Mouse (Mus musculus) gastrocnemius, postnatal 4 days (tissue): ENCODE data around the gene Agpat4. TPM values are rescaled to one million over a fixed set of nuclear protein-coding genes. Genes with fewer than 3 reads are reported as not detected.
A peak's percentile ranks its signal among the peaks of the same experiment; 100 is the strongest.

ENCODE experiments used
- DNase-seq, 2 experiments: peaks; one replicate each; pipeline ENCODE4 v3.0.0; 2021 to 2022; ENCODE audit warnings: low spot score in 2 of 2, mixed read lengths in 2 of 2
- total RNA-seq, 2 experiments: library from RNA; stranded (reverse); gene quantifications; 2 replicates each; pipeline ENCODE4 v1.2.3; 2021

Gene Agpat4
- total RNA-seq, 2 experiments from 2014 or later: 11.2 to 13.5 TPM

GRCm38 (mm10) chr17:12182702-12183485, 64.4 kb downstream of the Agpat4 start:
- no peak for DNase-seq

DNA sequence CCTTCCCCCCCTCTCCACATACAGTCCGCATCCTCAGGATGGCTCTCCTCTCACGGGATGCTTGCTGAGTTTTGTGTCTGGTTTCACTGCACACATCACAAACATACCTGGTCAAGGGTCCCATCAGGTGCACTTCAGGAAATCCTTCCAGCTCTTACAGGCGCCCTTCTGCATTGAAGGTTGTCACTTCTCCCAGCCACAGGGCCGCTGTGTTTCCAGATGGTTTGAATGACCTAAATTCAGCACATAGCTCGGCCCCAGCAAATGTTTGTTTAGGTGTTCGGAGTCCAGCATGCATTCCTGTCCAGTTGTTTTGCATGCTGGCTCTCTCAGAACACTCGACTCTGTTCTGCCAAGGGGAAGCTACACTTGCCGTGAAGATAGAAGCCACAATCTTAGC, 65.8 kb downstream of the Agpat4 start:
- DNase-seq: no peak

DNA sequence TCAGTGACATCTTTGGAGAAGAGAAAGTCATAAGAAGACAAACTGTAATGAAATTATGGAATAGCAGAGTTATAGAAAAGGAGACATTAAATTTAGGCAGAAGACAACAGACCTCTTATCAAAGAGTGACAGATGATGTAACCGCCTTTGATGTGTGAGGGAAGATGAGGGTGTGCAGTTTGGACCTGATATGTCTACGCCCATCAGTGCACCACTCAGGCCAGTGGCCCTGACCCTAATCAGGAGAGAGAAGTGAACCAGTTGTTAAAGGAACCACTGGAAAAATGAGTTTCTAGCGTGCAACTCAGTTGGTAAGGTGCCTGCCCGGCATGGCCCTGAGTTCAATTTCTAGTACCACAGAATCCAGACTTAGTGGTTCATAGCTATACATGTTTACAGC, 67.4 kb downstream of the Agpat4 start:
- no peak for DNase-seq

DNA sequence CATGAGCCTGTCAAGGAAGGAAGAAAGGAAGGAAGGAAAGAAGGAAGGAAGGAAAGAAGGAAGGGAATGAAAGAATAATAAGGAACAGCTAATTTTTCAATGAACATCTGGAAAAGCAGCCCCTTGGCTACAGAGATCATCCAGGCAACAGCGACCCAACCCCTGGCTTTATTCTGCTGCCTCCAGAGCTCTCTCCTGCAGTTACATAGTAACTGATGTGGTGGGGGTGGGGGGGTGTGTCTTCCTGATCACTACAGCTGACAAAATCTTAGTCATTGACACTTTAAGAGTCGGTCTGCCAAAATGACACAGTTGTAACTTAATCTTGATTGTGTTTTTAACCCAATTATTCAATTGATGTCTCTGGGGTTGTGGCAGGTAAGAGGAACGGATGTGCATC, 67.8 kb downstream of the Agpat4 start:
- no peak for DNase-seq

- DNase-seq: peak in 1 of 2 experiments; percentile 31
Measured at GRCm38 (mm10) chr17:12187782-12188181, 69.3 kb downstream of the Agpat4 start.

DNA sequence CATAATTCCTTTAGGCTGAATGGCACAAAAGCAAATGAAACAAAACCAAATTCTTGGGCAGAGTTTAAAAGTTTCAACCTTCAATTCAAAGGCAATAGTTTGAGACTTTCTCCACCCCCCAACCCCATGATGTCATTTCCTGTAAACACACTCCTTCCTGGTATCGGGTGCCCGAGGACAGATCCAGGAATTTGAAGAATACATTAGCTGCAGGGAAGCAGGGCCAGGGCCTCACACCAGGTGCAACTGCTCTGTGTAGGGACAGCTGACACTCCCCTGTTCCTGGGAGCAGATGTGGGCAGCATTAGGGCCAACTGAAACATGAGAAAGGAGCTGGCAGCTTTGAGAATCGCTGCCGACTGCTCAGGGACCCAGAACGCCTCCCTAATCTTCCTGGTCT, 76.6 kb downstream of the Agpat4 start:
- no peak for DNase-seq

DNA sequence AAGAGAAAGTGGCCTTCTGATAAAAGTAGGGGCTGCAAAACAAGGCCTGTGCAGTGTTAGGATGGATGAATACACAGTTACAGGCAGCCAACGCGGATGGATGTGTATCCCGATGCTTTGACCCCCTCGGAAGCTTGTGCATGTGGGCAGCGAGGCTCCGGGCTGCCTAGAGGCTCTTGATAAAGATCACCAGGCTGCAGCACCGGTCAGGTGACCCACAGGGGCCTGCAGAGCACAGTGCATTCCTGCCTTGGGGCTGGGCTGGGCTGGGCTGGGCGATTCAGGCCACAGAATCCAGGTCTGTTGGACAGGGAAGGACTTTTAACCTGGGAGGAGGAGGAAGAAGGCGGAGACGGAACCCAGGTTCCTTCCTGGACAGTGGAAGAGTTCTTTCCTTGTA, 77.1 kb downstream of the Agpat4 start:
- no peak for DNase-seq

DNA sequence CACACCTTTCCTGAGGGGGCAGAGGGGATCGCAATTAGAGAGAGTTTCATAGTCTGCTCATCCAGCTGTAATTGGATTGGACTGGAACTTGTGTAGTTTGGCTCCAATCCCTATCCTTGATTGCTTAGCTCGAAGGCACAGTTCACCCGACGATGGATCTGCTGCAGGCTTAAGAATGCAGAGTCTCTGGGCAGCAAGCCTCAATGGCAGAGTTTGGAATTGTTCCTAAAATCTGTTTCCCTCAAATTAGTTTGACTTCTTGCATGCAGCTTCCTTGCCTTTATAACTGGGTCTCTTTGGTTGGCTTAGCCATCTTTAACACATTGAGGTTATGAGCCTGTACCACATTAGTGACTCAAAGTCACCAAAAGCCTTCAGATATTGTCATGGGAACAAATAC, 81.4 kb downstream of the Agpat4 start:
- DNase-seq: no peak

DNA sequence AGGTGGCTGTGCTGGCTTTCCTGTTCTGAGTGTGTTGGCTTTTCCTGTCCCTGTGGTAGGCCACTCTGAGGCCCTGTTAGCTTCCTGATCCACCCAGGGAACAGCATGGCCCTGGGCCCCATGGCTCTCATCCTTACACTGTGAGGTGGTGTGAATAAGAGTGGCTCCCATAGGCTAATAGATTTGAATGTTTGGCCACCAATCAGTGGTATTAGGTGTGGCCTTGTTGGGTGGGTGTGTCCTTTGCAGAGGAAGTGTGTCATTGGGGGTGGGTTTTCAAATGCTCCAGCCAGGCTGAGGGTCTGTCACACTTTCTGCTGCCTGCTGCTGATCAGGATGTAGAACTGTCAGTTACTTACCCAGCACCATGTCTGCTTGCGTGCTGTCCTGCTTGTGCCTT, 82.6 kb downstream of the Agpat4 start:
- DNase-seq: no peak

DNA sequence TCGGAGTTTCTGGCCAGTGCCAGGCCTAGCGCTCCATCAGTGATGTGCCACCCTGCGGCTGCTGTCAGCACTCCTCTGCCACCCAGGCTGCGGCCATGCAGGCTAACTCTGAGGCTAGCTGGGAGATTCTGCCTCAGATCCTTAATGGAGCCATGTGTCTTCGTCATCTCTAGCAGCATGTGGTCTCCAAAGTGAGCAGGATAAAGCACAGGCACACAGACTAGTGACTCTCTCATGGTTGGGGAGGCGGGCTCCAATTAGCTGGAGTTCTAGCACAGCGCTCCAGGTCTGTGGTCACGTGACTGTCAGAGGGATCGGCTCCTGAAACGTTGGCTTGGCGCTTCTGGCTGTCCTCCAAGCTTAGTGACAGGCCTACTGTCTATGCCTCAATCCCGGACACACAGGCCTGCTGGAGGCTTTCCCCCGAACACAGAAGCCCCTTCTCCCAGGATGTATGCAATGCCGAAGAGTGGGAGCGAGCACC, 85.0 kb downstream of the Agpat4 start:
- no peak for DNase-seq

- DNase-seq: no peak
Measured at GRCm38 (mm10) chr17:12204246-12204645, 85.7 kb downstream of the Agpat4 start.

DNA sequence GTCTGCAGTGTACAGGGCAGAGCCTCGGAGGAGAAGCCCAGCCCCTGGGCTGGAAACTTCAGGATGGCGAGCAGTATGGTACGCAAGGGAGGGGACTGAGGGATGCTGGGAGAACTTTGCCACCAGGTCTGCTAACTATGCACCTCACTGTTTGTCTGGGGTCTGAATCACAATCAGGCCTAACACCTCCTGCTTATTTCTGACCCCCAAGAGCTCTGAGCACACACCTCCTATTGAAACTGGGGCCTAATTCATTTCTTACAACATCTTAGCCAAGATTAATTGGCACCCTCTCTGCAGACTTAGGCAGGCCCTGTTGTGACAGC, 86.1 kb downstream of the Agpat4 start:
- DNase-seq: no peak

DNA sequence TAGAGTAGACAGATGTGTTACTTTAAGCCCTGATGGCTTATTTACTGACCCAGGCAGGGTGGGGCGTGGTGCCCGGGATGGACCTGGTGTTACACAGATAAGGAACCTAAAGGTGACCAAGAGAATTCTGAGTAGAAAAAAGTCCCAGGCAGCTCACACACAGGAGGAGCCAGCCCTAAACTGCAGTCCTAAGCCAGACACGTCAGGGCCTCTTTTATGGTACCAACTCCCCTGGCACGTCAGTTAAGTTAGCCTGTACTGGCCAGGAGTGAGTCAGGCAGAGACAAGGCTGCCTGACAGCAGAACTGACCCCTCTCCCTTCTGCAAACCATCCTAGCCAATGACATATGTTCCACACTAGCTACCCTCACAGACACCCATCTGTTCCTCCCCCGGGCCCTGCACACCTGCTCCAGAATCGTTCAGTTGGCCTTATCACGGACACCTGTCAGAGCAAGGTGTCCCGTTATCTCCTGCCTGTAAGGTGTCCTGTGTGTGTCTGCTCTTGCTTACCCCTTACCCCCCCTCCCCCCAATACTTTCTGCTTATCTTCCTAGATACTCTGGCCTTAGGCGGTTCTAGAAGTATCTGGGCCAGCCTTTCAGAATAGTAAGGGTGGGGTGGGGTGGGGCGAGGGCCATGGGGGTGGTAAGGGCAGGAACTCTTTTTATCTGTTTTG, 86.7 kb downstream of the Agpat4 start:
- no peak for DNase-seq

- no peak for DNase-seq
Measured at GRCm38 (mm10) chr17:12205694-12206075, 87.2 kb downstream of the Agpat4 start.

DNA sequence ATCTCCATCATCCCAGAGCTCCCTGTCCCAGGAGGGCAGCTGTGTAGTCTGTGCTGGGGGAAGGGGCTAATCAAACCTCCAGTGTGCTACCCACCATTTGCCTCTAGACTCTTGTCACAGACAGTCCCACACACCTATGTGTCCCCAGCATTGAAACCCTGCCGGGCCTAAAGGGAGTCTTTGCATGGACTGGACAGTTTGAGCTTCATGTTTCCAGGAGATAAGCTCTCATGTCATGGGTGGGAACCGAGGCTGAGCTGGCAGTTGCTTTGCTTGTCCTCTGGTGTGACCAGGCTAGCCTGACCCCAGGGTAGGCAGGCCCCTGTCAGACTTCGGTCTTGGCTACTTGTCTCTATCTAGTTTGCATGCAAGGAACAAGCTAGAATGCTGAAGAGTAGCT, 87.7 kb downstream of the Agpat4 start:
- no peak for DNase-seq

- no peak for DNase-seq
Measured at GRCm38 (mm10) chr17:12207022-12207548, 88.6 kb downstream of the Agpat4 start.

DNA sequence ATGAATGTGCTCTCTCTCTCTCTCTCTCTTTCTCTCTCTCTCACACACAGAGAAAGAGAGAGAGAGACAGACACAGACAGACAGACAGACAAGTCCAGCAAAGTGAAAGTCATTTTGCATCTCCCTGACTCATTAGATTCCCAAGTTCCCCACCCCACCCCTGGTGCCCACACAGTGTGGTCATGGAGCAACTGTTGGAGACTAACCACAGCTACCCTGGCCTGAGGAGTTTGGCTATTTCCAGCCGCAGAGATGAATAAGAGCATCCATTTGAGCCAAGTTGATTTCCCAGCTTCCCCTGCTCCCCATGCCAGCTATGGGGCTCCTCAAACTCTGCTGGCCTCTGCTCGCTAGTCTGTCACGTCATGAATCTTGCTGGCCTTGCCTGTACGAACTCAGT, 91.0 kb downstream of the Agpat4 start:
- no peak for DNase-seq

DNA sequence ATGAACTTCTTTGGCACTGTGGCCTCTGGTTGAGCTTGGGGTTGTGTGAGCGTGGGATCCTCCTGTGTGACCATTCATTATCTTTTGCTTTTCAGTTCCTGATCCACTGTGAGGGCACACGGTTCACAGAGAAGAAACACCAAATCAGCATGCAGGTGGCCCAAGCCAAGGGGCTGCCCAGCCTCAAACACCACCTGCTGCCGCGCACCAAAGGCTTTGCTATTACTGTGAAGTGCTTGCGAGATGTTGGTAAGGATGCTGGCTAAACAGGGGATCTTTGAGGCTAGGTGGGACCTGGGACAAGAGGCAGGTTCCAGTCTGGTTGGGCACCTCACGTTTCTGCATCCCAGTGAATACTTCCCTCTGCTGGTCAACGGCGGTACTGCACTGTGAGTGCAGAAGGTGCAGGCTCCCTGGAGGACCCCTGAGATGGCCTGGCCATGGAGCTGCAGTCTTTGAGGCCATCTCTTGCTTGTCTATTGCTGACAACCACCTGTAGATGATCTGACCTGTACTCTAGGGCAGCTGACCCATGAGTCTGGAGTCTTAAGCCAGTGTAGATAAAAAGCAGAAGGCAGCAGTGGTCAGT, 92.1 kb downstream of the Agpat4 start:
- DNase-seq: peak; percentile 77 to 88

DNA sequence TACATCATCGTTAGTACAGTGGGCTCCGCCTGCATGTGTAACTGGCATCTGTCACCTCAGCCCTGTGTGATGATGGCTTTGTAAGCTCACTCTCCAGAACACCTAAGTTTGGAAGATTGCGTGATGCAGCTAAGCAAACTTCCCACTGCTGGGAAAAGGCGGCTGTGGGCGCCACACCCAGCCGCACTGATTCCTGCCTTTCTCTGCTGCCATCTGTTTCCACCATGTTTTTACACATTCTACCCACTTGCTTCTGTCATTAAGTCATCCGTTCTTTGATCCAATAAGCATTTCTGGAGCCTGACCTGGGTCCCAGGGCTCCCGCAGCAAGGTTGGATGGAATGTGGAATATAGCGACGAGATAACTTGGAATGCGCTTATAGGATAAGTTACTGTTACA, 93.4 kb downstream of the Agpat4 start:
- no peak for DNase-seq

GRCm38 (mm10) chr17:12212341-12212740, 93.8 kb downstream of the Agpat4 start:
- DNase-seq: no peak

DNA sequence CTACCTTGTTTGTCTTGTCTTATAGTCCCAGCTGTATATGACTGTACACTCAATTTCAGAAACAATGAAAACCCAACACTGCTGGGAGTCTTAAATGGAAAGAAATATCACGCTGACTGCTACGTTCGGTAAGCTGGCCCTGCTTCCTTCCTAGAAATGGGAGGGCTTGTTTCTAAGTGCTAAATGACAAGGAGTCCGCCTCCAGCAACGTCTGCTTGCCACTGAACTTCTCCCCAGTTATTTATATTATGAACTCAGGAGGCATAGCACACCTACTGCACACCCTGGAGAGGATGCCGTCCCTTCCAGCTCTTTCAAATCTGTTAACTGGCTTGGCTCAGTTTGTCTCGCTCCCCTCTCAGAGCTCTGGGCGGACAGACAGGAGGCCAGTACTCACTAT, 94.9 kb downstream of the Agpat4 start:
- no peak for DNase-seq

DNA sequence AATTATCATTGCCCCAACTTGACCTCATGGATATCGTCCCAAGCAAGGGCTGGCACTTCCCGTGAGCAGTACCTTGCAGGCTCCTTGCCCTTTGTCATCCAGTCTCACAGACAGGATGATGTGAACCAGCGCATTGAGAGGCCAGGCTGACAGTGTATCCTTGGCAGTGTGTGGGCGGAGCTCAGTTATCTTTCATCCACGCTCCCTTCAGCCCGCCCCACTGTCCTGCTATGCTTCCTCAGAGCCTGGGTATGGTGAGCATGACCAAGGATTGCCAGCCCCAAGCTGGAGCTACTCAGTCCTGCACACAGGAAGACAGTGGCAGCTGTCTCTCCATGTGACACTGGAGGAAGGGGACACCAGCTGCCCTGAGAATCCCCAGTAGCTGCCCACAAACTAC, 97.7 kb downstream of the Agpat4 start:
- DNase-seq: no peak
